Mouse (Mus musculus) CH12.LX (cell line): ENCODE results near the gene 2310061I04Rik.

Experiments
- CTCF ChIP-seq, 2 experiments: IDR thresholded peaks in 1 of 2; conservative IDR thresholded peaks in 1 of 2; 2 replicates each; pipeline ENCODE4 v1.5.1; 2011 to 2012; ENCODE audit warnings: low read depth in 2 of 2, low read length in 2 of 2, improper control_type of control experiment in 1 of 2, inconsistent platforms in 1 of 2, mild to moderate bottlenecking in 1 of 2, moderate library complexity in 1 of 2
- SIN3A ChIP-seq: IDR thresholded peaks from 2 replicates; pipeline ENCODE4 v1.6.1; 2012; ENCODE audit warnings: low read length, improper control_type of control experiment, inconsistent platforms

DNA sequence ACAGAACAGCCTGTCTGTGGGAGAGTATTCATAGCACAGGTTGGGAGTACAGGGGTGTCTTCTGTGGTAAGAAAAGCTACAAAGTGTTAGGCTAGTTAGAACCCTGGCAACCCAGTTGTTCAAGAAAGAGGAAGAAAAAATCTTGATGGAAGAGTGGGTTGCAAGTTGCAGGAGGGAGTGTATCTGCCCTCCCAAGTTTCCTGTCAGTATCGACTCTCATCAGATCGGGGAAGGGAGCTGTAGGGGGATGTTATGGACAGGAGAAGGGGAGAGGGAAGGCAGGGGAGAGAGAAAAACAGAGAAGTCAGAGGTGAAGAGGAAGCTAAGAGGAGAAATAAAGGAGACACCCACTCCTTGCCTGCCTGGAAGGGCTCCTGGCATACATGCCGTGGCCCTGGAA is 3.4 kb upstream of the 2310061I04Rik start:
- TF ChIP-seq SIN3A: no peak
- no peak for TF ChIP-seq CTCF (conservative IDR thresholded peaks at IDR 0.05 in 1 of 2, IDR thresholded peaks at IDR 0.05 in 1 of 2; ENCODE audit: low read depth in 2 of 2, low read length in 2 of 2)
